Mouse (Mus musculus): ENCODE measurements at regions not wholly inside any gene's neighbourhood (a gene's known extent, or its start where the extent isn't known, plus 50 kb on each side); places are given as distances from the start of the nearest gene placed in this dataset.

DNA sequence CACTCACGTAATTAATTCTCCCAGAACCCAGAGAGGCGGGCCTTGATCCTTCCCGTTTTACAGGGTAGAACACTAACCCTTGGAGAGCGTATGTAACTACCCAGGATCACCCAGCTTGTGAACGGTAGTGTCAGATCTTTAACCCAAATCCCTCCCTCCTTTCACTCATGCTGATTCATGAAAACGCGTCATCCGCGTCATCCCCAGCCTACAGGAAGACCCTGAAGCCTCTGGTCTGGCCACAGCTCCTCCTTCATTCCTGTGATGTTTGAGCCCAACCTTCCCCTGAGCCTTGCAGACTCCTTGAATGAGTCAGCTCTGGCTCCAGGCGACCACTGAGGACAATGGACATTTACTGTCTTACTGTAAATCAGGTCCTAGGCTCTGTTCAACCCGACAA lies 49.8 kb upstream of the Tle3 start:
- Histone ChIP-seq H3K4me1 (replicated peaks) (peaks cover 23% of the 10 kb centered on the region), H3K9ac (no peak overlapping the region), H3K9me3 (replicated peaks) (peaks cover 5% of the 10 kb centered on the region; the same call in 1 of the 2 replicates), H3K36me3 (no peaks in the 10 kb centered on the region), H3K4me2 (no peak overlapping the region), H3K27me3 (peaks cover 100% of the 10 kb centered on the region), H3K27ac (no peak overlapping the region), H3K4me3 (no peak overlapping the region)
- peak; percentile 20; the same call in 1 of the 2 replicates for ATAC-seq (replicated peaks; ENCODE audit: insufficient number of reproducible peaks, insufficient read depth, low FRiP score, low read depth)
- 53% methylated on average over 11 of the region's 11 CpGs for WGBS

Measured in heart, embryonic 15.5 days (tissue).